Mouse (Mus musculus): ENCODE data around the gene Gga3. TPM values are rescaled to one million over a fixed set of nuclear protein-coding genes. Genes with fewer than 3 reads are reported as not detected.

The Gga3 gene
- polyA plus RNA-seq, 1 experiment from 2014 or later: 13.6 TPM

DNA sequence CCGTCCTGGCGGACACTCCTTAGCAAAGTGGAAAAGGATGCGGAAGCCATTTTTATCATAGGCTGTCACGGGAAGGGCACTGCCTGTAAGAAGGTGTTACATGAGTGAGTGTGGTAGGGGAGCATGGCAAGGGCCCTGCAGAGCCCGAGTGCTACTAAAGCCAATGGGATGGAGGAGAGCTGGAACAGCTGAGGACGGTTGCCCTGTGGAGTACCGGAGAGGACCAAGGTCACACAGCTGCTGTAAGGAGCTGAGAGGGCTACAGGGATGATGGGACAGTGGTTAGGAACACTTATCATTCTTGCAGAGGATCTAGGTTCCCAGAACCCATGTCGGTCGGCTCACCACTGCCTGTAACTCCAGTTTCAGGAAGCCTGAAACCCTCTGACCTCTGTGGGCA lies 17.4 kb downstream of the Gga3 start:
- peaks cover 34% of the 10 kb centered on the region for H3K36me3 ChIP-seq (replicated peaks; ENCODE audit: control insufficient read depth, insufficient read depth, low read depth, low read length)

DNA sequence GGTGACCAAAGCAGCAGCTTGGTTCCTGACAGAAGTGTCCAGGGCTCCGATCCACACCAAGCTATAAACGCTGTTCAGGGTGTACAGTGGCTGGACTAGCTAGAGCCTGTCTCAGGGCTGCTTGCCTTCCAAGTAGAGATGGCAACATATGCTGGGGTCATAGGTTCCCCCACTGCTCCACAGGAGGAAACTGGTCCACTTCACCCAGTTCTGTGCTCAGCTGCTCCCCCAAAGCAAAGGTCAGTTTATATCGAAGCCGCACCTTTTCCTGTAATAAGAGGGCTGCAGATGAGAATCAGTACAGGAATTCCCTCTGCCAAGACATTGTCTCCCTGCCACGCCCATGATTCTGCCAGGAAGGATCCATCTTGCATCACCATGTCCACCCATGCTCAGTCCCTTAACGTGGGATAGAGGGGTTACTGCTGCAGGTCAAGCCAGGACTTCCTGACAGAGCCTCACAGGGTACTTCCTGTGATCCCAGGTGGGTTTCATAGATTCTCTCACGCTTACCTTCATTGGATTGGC lies 18.2 kb downstream of the Gga3 start:
- DNase-seq (ENCODE audit: low spot score): no peak
- Histone ChIP-seq H3K9me3 (replicated peaks; ENCODE audit: control insufficient read depth, low read length) (no peaks in the 10 kb centered on the region), H3K9ac (replicated peaks; ENCODE audit: low read length) (no peak overlapping the region), H3K36me3 (replicated peaks; ENCODE audit: control insufficient read depth, insufficient read depth, low read depth, low read length) (peaks cover 37% of the 10 kb centered on the region), H3K27me3 (ENCODE audit: control insufficient read depth, insufficient read depth, low read length) (no peaks in the 10 kb centered on the region), H3K4me2 (ENCODE audit: low read depth, low read length) (no peak overlapping the region), H3K4me3 (ENCODE audit: low read depth, low read length) (no peak overlapping the region), H3K4me1 (ENCODE audit: control insufficient read depth, insufficient read depth, low read length) (no peaks in the 10 kb centered on the region), H3K27ac (replicated peaks; ENCODE audit: low read depth, low read length) (no peak overlapping the region)
- no peak for ATAC-seq (replicated peaks; ENCODE audit: insufficient number of reproducible peaks, low FRiP score, low TSS enrichment, low read depth)
- 90% methylated on average over 7 of the region's 7 CpGs for WGBS

More for the DNA sequence above, 17.4 kb downstream of the Gga3 start:
- no peaks in the 10 kb centered on the region for H3K27me3 ChIP-seq (ENCODE audit: control insufficient read depth, insufficient read depth, low read length)
- ATAC-seq (replicated peaks; ENCODE audit: insufficient number of reproducible peaks, low FRiP score, low TSS enrichment, low read depth) (no peak), DNase-seq (ENCODE audit: low spot score) (no peak)
- no peaks in the 10 kb centered on the region for H3K9me3 ChIP-seq (replicated peaks; ENCODE audit: control insufficient read depth, low read length)
- WGBS: 92% methylated on average over 9 of the region's 9 CpGs
- no peaks in the 10 kb centered on the region for H3K4me1 ChIP-seq (ENCODE audit: control insufficient read depth, insufficient read depth, low read length)
- no peak overlapping the region for H3K4me3 ChIP-seq (ENCODE audit: low read depth, low read length)
- no peak overlapping the region for H3K4me2 ChIP-seq (ENCODE audit: low read depth, low read length)
- H3K27ac ChIP-seq (replicated peaks; ENCODE audit: low read depth, low read length): no peak overlapping the region
- no peak overlapping the region for H3K9ac ChIP-seq (replicated peaks; ENCODE audit: low read length)

DNA sequence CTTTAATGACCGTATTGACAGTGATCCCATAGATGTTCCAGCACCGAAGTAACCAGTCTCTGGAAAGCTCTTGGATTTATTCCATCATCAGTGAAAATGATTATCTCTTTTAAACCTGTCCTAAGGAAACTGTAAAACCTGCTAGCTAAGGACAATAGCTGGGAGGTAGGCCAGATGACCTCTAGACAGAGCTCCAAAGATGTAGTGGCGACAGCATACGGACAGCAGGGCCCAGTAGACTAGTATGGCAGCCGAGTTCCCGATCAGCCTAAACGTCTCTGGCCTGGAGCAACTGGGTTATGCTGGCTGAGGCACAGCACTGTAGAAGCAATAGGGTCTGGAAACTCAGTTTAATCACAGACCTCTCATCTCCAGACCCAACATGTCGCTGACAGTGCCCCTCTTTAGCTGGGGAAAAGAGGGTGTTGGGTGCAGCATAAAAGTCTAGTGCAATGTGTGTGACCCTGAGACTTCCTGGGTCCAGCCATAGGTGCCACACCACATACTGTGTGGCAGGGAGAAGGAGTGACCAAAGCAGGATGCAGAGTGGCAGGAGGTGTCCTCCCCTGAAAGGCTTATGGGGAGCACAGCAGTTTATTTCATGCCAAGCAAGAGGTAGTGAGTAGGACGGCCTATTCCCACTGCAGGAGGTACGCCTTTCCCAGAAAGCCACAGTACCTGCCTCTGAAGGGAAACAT lies 19.3 kb downstream of the Gga3 start:
- ATAC-seq (replicated peaks; ENCODE audit: insufficient number of reproducible peaks, low FRiP score, low TSS enrichment, low read depth) (no peak), DNase-seq (ENCODE audit: low spot score) (no peak)
- Histone ChIP-seq H3K36me3 (replicated peaks; ENCODE audit: control insufficient read depth, insufficient read depth, low read depth, low read length) (peaks cover 30% of the 10 kb centered on the region), H3K9me3 (replicated peaks; ENCODE audit: control insufficient read depth, low read length) (no peaks in the 10 kb centered on the region), H3K4me3 (ENCODE audit: low read depth, low read length) (no peak overlapping the region), H3K4me2 (ENCODE audit: low read depth, low read length) (no peak overlapping the region), H3K27me3 (ENCODE audit: control insufficient read depth, insufficient read depth, low read length) (no peaks in the 10 kb centered on the region), H3K27ac (replicated peaks; ENCODE audit: low read depth, low read length) (no peak overlapping the region), H3K4me1 (ENCODE audit: control insufficient read depth, insufficient read depth, low read length) (no peaks in the 10 kb centered on the region), H3K9ac (replicated peaks; ENCODE audit: low read length) (no peak overlapping the region)
- WGBS: 90% methylated on average over 10 of the region's 10 CpGs

DNA sequence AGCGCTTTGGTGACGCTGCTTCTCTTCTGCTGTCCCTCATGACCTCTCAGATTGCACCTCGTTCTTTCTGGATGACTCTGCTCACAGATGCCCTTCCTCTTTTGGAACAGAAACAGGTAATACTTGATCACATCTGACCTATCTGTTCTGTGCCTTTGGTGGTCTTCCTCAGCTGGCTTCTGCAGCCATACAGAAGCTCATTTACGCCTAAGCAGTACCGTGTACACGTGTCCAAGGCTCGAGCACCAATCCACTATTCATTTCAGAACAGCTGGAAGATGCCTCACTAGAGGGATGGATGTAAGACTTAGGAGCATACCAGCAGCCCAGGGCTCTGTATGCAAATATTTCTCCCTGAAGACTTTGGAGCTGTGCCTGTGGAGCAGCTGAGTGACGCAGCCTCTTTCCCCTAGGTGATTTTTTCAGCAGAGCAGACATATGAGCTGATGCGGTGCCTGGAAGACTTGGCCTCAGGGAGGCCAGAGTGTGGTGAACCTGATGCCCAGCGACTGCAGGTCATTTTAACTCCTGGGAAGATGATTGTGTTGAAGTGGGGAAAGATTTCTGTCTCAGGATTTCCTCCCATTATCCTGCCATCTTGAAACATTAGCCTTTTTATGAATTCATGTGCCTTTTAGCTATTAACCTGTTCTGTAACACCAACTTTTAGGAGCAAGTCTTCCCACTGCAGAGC lies 20.8 kb downstream of the Gga3 start:
- ATAC-seq (replicated peaks; ENCODE audit: insufficient number of reproducible peaks, low FRiP score, low TSS enrichment, low read depth) (no peak), DNase-seq (ENCODE audit: low spot score) (no peak)
- H3K9me3 ChIP-seq (replicated peaks; ENCODE audit: control insufficient read depth, low read length): no peaks in the 10 kb centered on the region
- no peak overlapping the region for H3K9ac ChIP-seq (replicated peaks; ENCODE audit: low read length)
- WGBS: 86% methylated on average over 10 of the region's 10 CpGs
- H3K4me2 ChIP-seq (ENCODE audit: low read depth, low read length): no peak overlapping the region
- no peak overlapping the region for H3K4me3 ChIP-seq (ENCODE audit: low read depth, low read length)
- H3K27ac ChIP-seq (replicated peaks; ENCODE audit: low read depth, low read length): no peak overlapping the region
- H3K4me1 ChIP-seq (ENCODE audit: control insufficient read depth, insufficient read depth, low read length): no peaks in the 10 kb centered on the region
- H3K36me3 ChIP-seq (replicated peaks; ENCODE audit: control insufficient read depth, insufficient read depth, low read depth, low read length): peaks cover 27% of the 10 kb centered on the region
- H3K27me3 ChIP-seq (ENCODE audit: control insufficient read depth, insufficient read depth, low read length): no peaks in the 10 kb centered on the region

DNA sequence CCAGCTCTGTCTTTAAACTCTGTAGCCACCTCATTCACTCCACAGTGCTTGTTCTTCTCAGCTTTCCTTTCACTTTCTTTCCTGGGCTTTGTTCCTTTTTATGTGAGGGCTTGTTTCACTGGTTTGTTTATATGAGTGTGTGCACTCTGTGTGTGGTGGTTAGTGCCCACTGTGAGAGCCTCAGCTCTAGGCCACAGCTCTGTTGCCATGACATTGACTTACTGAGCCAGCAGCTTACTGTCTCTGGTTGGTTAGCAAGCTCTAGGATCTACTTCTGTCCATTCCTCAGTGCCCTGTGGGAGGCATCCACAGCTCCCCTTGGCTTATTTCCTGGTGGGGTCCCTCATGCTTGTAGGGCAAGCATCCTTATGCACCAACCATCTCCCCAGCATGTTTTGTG lies 24.8 kb downstream of the Gga3 start:
- DNase-seq (ENCODE audit: low spot score) (no peak), ATAC-seq (replicated peaks; ENCODE audit: insufficient number of reproducible peaks, low FRiP score, low TSS enrichment, low read depth) (no peak)
- Histone ChIP-seq H3K27me3 (ENCODE audit: control insufficient read depth, insufficient read depth, low read length) (no peaks in the 10 kb centered on the region), H3K4me3 (ENCODE audit: low read depth, low read length) (no peak overlapping the region), H3K27ac (replicated peaks; ENCODE audit: low read depth, low read length) (no peak overlapping the region), H3K9me3 (replicated peaks; ENCODE audit: control insufficient read depth, low read length) (no peaks in the 10 kb centered on the region), H3K36me3 (replicated peaks; ENCODE audit: control insufficient read depth, insufficient read depth, low read depth, low read length) (peaks cover 8% of the 10 kb centered on the region), H3K4me2 (ENCODE audit: low read depth, low read length) (no peak overlapping the region), H3K4me1 (ENCODE audit: control insufficient read depth, insufficient read depth, low read length) (no peaks in the 10 kb centered on the region), H3K9ac (replicated peaks; ENCODE audit: low read length) (no peak overlapping the region)

DNA sequence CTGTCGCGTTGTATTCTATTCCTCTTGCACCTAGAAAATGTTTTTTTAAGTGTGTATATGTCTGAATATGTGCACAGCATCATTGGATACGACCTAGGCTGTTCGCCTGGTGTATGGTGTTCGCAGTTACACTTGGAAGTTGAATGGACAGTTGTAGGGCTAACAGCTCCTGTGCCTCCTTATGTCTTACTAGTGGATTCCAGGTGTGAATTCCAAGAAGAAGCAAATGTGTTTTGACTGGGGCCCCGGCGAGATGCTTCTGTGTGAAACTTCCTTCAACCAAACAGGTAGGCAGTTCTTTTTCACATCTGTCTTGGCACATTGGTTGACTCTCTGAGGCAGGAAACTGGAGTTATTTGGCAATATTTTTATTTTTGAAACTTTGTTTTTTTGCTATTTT lies 38.9 kb downstream of the Gga3 start:
- Histone ChIP-seq H3K27me3 (ENCODE audit: control insufficient read depth, insufficient read depth, low read length) (no peaks in the 10 kb centered on the region), H3K4me1 (ENCODE audit: control insufficient read depth, insufficient read depth, low read length) (peaks cover 3% of the 10 kb centered on the region; the same call in 1 of the 2 replicates), H3K9ac (replicated peaks; ENCODE audit: low read length) (peak overlapping the region; percentile 78), H3K4me3 (ENCODE audit: low read depth, low read length) (peak overlapping the region; percentile 76), H3K9me3 (replicated peaks; ENCODE audit: control insufficient read depth, low read length) (no peaks in the 10 kb centered on the region), H3K36me3 (replicated peaks; ENCODE audit: control insufficient read depth, insufficient read depth, low read depth, low read length) (peaks cover 7% of the 10 kb centered on the region), H3K4me2 (ENCODE audit: low read depth, low read length) (peak overlapping the region; percentile 78), H3K27ac (replicated peaks; ENCODE audit: low read depth, low read length) (no peak overlapping the region)
- ATAC-seq (replicated peaks; ENCODE audit: insufficient number of reproducible peaks, low FRiP score, low TSS enrichment, low read depth): no peak
- DNase-seq (ENCODE audit: low spot score): no peak
- 20% methylated on average over 7 of the region's 7 CpGs for WGBS

DNA sequence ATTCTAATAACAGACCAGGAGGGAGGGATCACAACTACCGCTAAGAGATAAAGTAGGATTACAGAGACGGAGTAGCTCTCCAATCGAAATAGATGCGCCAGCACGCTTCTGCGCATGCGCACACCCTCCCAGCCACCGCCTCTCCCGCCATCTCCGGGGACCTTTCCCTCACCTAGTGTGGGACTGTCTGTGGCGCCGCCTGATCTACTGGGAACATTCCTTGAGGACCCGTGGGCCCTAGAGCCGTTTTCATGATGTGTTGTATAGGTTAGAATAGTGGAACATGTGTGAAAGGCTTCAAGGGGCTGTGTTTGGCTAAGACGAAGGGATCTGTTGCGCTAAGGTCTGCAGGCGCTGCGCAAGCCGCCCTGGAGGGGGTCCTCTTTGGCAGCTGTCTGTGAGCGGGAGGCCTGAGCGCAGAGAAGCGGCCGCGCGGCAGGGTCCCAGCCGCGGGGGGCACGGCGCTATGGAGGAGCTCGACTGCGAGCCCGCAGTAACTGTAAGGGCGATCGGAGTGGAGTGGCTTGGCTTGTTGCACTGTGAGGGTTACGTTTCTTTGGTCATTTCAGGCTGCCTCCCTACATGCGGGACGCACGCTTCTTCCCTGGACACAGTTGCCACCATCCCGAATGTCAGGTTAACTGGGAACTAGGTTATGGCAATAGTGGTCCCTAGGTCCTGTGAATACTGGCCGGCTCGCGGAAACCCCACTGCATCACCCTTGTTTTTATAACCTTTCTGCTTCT lies 39.6 kb downstream of the Gga3 start, which contains the start of gene Nup85:
Gene Nup85, plus strand, starts transcription at position 371 of the 746 bp plus-strand sequence.
- Histone ChIP-seq H3K27me3 (ENCODE audit: control insufficient read depth, insufficient read depth, low read length) (no peaks in the 10 kb centered on the region), H3K4me2 (ENCODE audit: low read depth, low read length) (peak within 1 kb of the TSS; percentile 78), H3K4me3 (ENCODE audit: low read depth, low read length) (peak within 1 kb of the TSS; percentile 76), H3K36me3 (replicated peaks; ENCODE audit: control insufficient read depth, insufficient read depth, low read depth, low read length) (peaks cover 4% of the 10 kb centered on the region), H3K27ac (replicated peaks; ENCODE audit: low read depth, low read length) (peak within 1 kb of the TSS; percentile 57; the same call in 1 of the 2 replicates), H3K4me1 (ENCODE audit: control insufficient read depth, insufficient read depth, low read length) (peaks cover 3% of the 10 kb centered on the region; the same call in 1 of the 2 replicates), H3K9me3 (replicated peaks; ENCODE audit: control insufficient read depth, low read length) (no peaks in the 10 kb centered on the region), H3K9ac (replicated peaks; ENCODE audit: low read length) (peak within 1 kb of the TSS; percentile 78)
- peak; percentile 90 for ATAC-seq (replicated peaks; ENCODE audit: insufficient number of reproducible peaks, low FRiP score, low TSS enrichment, low read depth)
- 0% methylated on average over 42 of the region's 42 CpGs for WGBS
- peak; percentile 97 for DNase-seq (ENCODE audit: low spot score)

Measured in embryonic facial prominence, embryonic 11.5 days (tissue).